Mouse (Mus musculus) embryonic facial prominence, embryonic 11.5 days (tissue): Measurements from ENCODE around the gene Bad. TPM values are rescaled to one million over a fixed set of nuclear protein-coding genes. Genes with fewer than 3 reads are reported as not detected.

ENCODE experiments used
- ATAC-seq: fragments of 200-750 bp; cut with Nextera tagmentation; replicated peaks from 2 replicates; pipeline ENCODE4 v1.8.0; 2017; ENCODE audit warnings: low read depth; ENCODE audit not compliant: insufficient number of reproducible peaks, low FRiP score, low TSS enrichment
- DNase-seq: peaks from one replicate; pipeline ENCODE4 v3.0.0-alpha.2; 2015; ENCODE audit warnings: low spot score
- H3K27ac ChIP-seq: fragments of 300-500 bp; sonication (generic); replicated peaks from 2 replicates; pipeline ENCODE4 v1.5.1; 2014; ENCODE audit warnings: mild to moderate bottlenecking, low read depth, low read length, control low read depth
- H3K27me3 ChIP-seq: fragments of 300-500 bp; sonication (generic); 2 replicates; pipeline ENCODE4 v1.6.1; 2014; ENCODE audit warnings: mild to moderate bottlenecking, low read length, moderate library complexity, mixed read lengths; ENCODE audit not compliant: control insufficient read depth, insufficient read depth
- H3K36me3 ChIP-seq: fragments of 300-500 bp; sonication (generic); replicated peaks from 2 replicates; pipeline ENCODE4 v1.6.1; 2014; ENCODE audit warnings: low read depth, mild to moderate bottlenecking, low read length, moderate library complexity, mixed read lengths; ENCODE audit not compliant: control insufficient read depth, insufficient read depth
- H3K4me1 ChIP-seq: fragments of 300-500 bp; sonication (generic); 2 replicates; pipeline ENCODE4 v1.6.1; 2014; ENCODE audit warnings: low read length, mixed read lengths; ENCODE audit not compliant: control insufficient read depth, insufficient read depth
- H3K4me2 ChIP-seq: fragments of 300-500 bp; sonication (generic); 2 replicates; pipeline ENCODE4 v1.6.1; 2014; ENCODE audit warnings: low read depth, mild to moderate bottlenecking, control low read depth, low read length, moderate library complexity
- H3K4me3 ChIP-seq: fragments of 300-500 bp; sonication (generic); 2 replicates; pipeline ENCODE4 v1.5.1; 2014; ENCODE audit warnings: low read depth, low read length, control low read depth
- H3K9ac ChIP-seq: fragments of 300-500 bp; sonication (generic); replicated peaks from 2 replicates; pipeline ENCODE4 v1.6.1; 2014; ENCODE audit warnings: mild to moderate bottlenecking, control low read depth, low read length
- H3K9me3 ChIP-seq: fragments of 300-500 bp; sonication (generic); replicated peaks from 2 replicates; pipeline ENCODE4 v1.6.1; 2016; ENCODE audit warnings: mild to moderate bottlenecking, low read length, inconsistent platforms, mixed read lengths; ENCODE audit not compliant: control insufficient read depth
- WGBS: fragments of 180-500 bp; shearing (Covaris S2); extraction: QIAGEN DNeasy Blood & Tissue Kit; methylation state at CpG from one replicate; pipeline ENCODE4 v1.1.7; 2014; 5-methylcytosine and 5-hydroxymethylcytosine counted together
- polyA plus RNA-seq: library from polyadenylated mRNA; unstranded; fragments of >200 nt; fragmentation: Nextera tagmentation; extraction: Ambion mirVana; gene quantifications from 2 replicates; pipeline ENCODE4 v1.2.1, GENCODE M21; 2014

Gene Bad
- polyA plus RNA-seq, 1 experiment from 2014 or later = 60.7 TPM

DNA sequence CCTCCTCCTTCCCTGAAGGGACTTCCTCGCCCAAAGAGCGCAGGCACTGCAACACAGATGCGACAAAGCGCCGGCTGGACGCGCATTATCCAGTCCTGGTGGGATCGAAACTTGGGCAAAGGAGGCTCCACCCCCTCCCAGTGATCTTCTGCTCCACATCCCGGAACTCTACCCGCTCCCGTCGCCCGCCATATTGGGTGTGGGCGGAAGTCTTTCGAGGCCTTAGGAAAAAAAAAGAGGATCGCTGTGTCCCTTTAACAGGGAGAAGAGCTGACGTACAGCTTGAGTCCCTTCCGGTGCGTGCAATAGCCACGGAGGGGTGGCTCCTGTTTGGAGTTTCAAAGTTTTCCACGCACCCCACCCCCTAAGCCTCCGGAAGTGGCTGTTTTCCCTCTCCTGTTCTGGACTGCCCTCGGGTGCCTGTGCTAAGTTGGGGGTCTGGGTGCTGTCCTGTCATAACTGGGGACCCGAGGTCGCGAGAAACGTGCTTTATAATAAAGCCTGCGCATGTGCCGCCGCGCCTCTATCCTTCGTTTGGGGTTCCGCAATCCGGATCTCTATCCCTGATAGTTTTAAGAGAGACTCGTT lies 9.8 kb downstream of the Bad start:
- Histone ChIP-seq H3K36me3 (peaks cover 3% of the 10 kb centered on the region), H3K27ac (peak overlapping the region; percentile 91), H3K4me3 (peak overlapping the region; percentile 44), H3K9ac (peak overlapping the region; percentile 74), H3K4me2 (peak overlapping the region; percentile 94), H3K27me3 (no peaks in the 10 kb centered on the region), H3K9me3 (no peaks in the 10 kb centered on the region), H3K4me1 (peaks cover 6% of the 10 kb centered on the region)
- ATAC-seq = peak; percentile 75
- DNase-seq = peak; percentile 95
- under 1% methylated on average over 35 of the region's 35 CpGs for WGBS

DNA sequence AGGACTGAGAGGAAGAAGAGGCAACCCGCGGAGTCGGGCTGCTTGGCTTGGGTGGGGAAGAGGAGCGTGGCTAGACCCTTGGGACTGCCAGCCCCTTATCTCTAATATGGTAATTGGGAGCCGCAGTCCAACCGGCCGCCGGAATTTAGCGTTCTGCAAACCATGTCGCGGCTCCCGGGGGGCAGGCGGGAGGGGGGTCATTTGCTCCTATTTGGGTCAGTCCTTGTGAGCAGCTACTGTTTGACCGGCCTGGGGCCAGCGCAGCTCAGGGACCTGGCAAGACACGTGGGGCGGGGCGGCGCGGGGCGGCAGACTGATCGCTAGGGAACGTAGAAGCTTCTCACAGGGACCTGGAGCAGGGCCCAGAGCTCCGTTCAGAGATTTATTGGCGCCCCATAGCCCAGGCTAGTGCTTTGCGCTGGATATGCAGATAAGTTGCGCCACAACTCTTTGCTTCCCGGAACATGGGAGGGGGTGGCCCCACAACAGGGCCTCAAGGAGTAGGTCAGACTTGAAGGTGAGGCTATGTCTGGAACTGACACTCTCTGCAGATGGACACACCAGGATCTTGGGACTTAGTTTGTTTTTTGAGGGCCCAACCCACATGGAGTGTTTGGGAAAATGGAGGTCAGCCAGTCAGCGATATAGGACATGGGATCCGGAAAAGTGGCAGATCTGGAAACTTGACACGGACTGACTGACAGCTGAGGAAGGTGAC lies 10.5 kb downstream of the Bad start:
- Histone ChIP-seq H3K27ac (peak overlapping the region; percentile 91), H3K9me3 (no peaks in the 10 kb centered on the region)
- ATAC-seq = 0 out of 2 replicates have a peak, but pooled peaks have one; percentile 6

DNA sequence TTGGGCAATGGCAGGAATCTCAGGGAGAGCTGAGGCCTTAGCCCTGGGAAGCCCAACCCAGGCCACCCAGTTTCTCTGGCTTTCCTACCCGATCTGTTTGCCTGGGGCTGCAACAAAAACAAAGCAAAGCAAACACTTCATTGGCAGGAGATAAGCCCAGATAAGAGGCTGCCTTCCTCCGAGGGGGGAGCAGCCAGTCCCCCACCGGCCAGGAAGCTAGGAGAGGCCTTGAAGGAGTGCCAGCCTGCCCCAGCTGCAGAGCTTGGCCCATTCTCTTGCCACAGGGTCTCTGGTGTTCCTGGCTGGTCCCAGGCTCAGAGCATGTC lies 11.0 kb downstream of the Bad start:
- Histone ChIP-seq H3K4me2 (peak overlapping the region; percentile 94), H3K4me3 (0 out of 2 replicates have a peak overlapping the region, but pooled peaks have one; percentile 44), H3K9me3 (no peaks in the 10 kb centered on the region), H3K36me3 (peaks cover 3% of the 10 kb centered on the region), H3K27me3 (no peaks in the 10 kb centered on the region), H3K9ac (0 out of 2 replicates have a peak overlapping the region, but pooled peaks have one; percentile 28), H3K4me1 (peaks cover 6% of the 10 kb centered on the region), H3K27ac (peak overlapping the region; percentile 91; the same call in 1 of the 2 replicates)
- 23% methylated on average over 3 of the region's 3 CpGs for WGBS
- ATAC-seq (no peak), DNase-seq (no peak)

More for the DNA sequence above, 10.5 kb downstream of the Bad start:
- H3K9ac ChIP-seq = peak overlapping the region; percentile 74
- peak; percentile 28 for DNase-seq
- peak overlapping the region; percentile 94 for H3K4me2 ChIP-seq
- H3K27me3 ChIP-seq = no peaks in the 10 kb centered on the region
- H3K36me3 ChIP-seq = peaks cover 3% of the 10 kb centered on the region
- WGBS = 2% methylated on average over 31 of the region's 31 CpGs
- H3K4me1 ChIP-seq = peaks cover 6% of the 10 kb centered on the region
- peak overlapping the region; percentile 44 for H3K4me3 ChIP-seq

DNA sequence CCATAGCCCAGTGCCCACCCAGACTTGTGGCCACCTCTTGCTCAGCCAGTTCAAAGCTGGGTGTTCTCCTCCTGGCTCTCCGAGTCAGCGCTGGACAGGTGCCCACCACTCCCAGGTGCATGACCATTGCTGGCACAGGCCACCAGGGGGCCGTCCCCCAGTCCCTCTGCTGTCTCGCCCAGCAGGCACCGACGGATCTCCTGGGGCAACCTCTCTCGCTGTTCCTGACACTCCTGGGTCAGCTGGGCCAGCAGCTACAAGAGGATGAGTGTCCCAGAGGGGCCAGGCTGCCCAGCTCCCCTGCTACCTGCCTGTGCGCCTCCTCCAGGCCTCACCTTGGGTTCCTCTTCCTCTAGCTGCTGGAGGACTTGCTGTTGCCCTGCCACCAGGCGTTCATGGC lies 12.4 kb downstream of the Bad start:
- Histone ChIP-seq H3K9me3 (no peaks in the 10 kb centered on the region), H3K4me1 (peaks cover 6% of the 10 kb centered on the region), H3K36me3 (peaks cover 3% of the 10 kb centered on the region), H3K4me3 (no peak overlapping the region), H3K9ac (no peak overlapping the region), H3K27ac (no peak overlapping the region), H3K27me3 (no peaks in the 10 kb centered on the region), H3K4me2 (no peak overlapping the region)
- no peak for DNase-seq
- ATAC-seq = no peak
- 51% methylated on average over 9 of the region's 9 CpGs for WGBS

DNA sequence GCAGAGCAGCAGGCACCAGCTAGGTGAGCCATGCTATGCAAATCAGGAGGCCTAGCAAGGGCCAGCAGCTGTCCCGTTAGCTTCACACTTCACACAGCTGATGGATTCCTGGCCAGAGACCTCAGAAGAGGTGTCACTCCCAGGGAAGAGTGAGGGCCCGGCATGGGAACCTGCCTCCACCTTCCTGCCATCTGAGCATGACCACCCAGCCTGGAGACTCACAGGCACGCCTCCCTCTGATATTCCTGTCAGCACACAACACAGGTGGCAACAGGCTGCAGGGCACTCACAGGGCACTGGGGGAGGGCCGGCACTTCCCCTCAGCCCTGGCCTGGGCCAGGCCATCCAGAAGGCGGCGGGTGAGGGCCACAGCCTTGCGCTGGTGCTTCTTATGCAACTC lies 13.8 kb downstream of the Bad start:
- no peak overlapping the region for H3K4me3 ChIP-seq

GRCm38 (mm10) chr19:6956461-6956860 lies 14.8 kb downstream of the Bad start:
- H3K4me3 ChIP-seq = no peak overlapping the region
- peaks cover 6% of the 10 kb centered on the region for H3K4me1 ChIP-seq
- no peaks in the 10 kb centered on the region for H3K27me3 ChIP-seq
- H3K9ac ChIP-seq = no peak overlapping the region
- ATAC-seq (no peak), DNase-seq (no peak)
- H3K9me3 ChIP-seq = no peaks in the 10 kb centered on the region
- H3K36me3 ChIP-seq = peaks cover 3% of the 10 kb centered on the region
- H3K27ac ChIP-seq = no peak overlapping the region
- H3K4me2 ChIP-seq = no peak overlapping the region
- 79% methylated on average over 10 of the region's 10 CpGs for WGBS

More for the DNA sequence above, 13.8 kb downstream of the Bad start:
- no peak for DNase-seq
- H3K9ac ChIP-seq = no peak overlapping the region
- no peak for ATAC-seq
- 83% methylated on average over 7 of the region's 7 CpGs for WGBS
- no peaks in the 10 kb centered on the region for H3K9me3 ChIP-seq
- H3K27me3 ChIP-seq = no peaks in the 10 kb centered on the region
- H3K4me1 ChIP-seq = peaks cover 6% of the 10 kb centered on the region
- peaks cover 3% of the 10 kb centered on the region for H3K36me3 ChIP-seq
- H3K4me2 ChIP-seq = no peak overlapping the region
- no peak overlapping the region for H3K27ac ChIP-seq

- no peaks in the 10 kb centered on the region for H3K9me3 ChIP-seq
- peak overlapping the region; percentile 52 for H3K4me3 ChIP-seq
- peak overlapping the region; percentile 77 for H3K4me2 ChIP-seq
- peaks cover 2% of the 10 kb centered on the region for H3K4me1 ChIP-seq
- DNase-seq (peak; percentile 25), ATAC-seq (no peak)
- WGBS = 10% methylated on average over 15 of the region's 15 CpGs
- peak overlapping the region; percentile 53 for H3K9ac ChIP-seq
- H3K27me3 ChIP-seq = no peaks in the 10 kb centered on the region
- H3K36me3 ChIP-seq = peaks cover 3% of the 10 kb centered on the region; the same call in 1 of the 2 replicates
- no peak overlapping the region for H3K27ac ChIP-seq
These were observed 27.0 kb downstream of the Bad start for GRCm38 (mm10) chr19:6968491-6969271.
